Mouse (Mus musculus): Measurements from ENCODE around the gene Pld6. TPM values are rescaled to one million over a fixed set of nuclear protein-coding genes. Genes with fewer than 3 reads are reported as not detected.

Gene Pld6
- polyA plus RNA-seq, 1 experiment = 0.72 TPM

DNA sequence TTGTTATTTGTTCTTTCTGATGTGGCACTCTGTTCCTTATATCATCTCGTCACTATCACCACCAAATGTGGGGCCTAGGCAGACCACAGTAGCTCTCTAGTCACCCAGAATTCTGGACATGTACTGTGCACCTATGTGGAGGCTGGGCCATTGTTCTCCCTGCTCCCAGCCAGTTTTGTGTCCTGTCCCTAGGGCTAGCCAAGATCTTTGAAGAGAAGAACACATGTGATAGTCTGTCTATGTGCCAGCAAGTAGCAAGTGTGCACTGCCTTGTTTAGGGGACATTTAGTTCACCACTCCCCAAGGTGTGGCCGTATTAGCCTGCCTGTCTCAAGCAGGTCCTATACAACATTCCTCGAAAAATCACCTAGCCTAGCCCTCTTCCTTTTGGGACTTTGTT is 38.4 kb downstream of the Pld6 start:
- Histone ChIP-seq H3K4me3 (ENCODE audit: low read depth, low read length) (no peak overlapping the region), H3K27ac (ENCODE audit: insufficient read depth, low read depth, low read length) (no peak overlapping the region), H3K4me1 (ENCODE audit: control insufficient read depth, insufficient read depth, insufficient read length, low read length) (no peaks in the 10 kb centered on the region), H3K27me3 (ENCODE audit: control insufficient read depth, insufficient read depth, low read length) (no peaks in the 10 kb centered on the region), H3K36me3 (ENCODE audit: control insufficient read depth, insufficient read depth, low read length) (peaks cover 39% of the 10 kb centered on the region)
- WGBS = 82% methylated on average over 3 of the region's 3 CpGs
- TF ChIP-seq CTCF (IDR thresholded peaks at IDR 0.05; ENCODE audit: extremely low read depth, insufficient read length, insufficient replicate concordance, low read depth, low read length) (no peak), POLR2A (IDR thresholded peaks at IDR 0.05; ENCODE audit: low read depth, low read length) (no peak)

DNA sequence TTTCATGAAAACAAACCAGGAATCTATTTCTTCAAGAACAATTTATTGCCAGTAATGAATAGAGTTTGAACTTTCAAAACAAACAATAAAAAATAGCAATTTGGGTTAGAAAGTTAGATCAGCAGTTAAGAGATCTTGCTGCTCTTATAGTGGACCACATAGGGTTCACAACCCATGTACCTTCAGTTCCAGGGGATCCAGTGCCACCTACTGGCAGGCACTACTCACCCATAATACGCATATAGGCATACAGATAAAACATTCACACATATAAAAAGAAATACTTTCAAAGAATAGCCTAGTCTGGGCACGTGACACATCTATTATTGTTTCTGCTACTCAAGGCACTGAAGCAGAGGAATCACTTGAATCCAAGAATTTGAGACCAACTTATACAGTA is 40.8 kb downstream of the Pld6 start:
- Histone ChIP-seq H3K36me3 (ENCODE audit: control insufficient read depth, insufficient read depth, low read length) (peaks cover 42% of the 10 kb centered on the region), H3K4me1 (ENCODE audit: control insufficient read depth, insufficient read depth, insufficient read length, low read length) (no peaks in the 10 kb centered on the region), H3K27me3 (ENCODE audit: control insufficient read depth, insufficient read depth, low read length) (no peaks in the 10 kb centered on the region), H3K27ac (ENCODE audit: insufficient read depth, low read depth, low read length) (no peak overlapping the region), H3K4me3 (ENCODE audit: low read depth, low read length) (no peak overlapping the region)
- WGBS = 83% methylated on average over 2 of the region's 2 CpGs
- TF ChIP-seq POLR2A (IDR thresholded peaks at IDR 0.05; ENCODE audit: low read depth, low read length) (no peak), CTCF (IDR thresholded peaks at IDR 0.05; ENCODE audit: extremely low read depth, insufficient read length, insufficient replicate concordance, low read depth, low read length) (no peak)

DNA sequence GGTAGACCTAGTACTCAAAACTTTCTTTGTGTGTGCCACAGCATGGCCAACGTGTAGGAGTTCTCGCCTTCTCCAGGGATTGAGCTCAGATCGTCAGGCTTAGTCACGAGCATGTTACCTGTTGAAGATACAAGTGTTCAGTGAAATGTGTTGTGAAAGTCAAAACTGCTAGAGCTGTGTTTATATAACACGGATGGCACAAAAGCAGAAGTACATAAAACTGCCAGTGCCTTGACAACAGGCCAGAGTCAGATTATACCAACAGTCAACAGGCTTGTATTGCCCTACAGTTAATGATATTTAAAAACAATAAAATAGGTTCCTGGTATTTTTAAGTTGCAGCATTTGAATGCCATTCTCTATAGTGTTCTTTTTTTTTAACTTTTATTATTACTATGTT is 41.6 kb downstream of the Pld6 start:
- WGBS = 76% methylated on average over 5 of the region's 5 CpGs
- TF ChIP-seq CTCF (IDR thresholded peaks at IDR 0.05; ENCODE audit: extremely low read depth, insufficient read length, insufficient replicate concordance, low read depth, low read length) = no peak
- no peak for TF ChIP-seq POLR2A (IDR thresholded peaks at IDR 0.05; ENCODE audit: low read depth, low read length)
- H3K4me3 ChIP-seq (ENCODE audit: low read depth, low read length) = no peak overlapping the region
- H3K4me1 ChIP-seq (ENCODE audit: control insufficient read depth, insufficient read depth, insufficient read length, low read length) = no peaks in the 10 kb centered on the region
- H3K36me3 ChIP-seq (ENCODE audit: control insufficient read depth, insufficient read depth, low read length) = peaks cover 44% of the 10 kb centered on the region
- no peak overlapping the region for H3K27ac ChIP-seq (ENCODE audit: insufficient read depth, low read depth, low read length)
- H3K27me3 ChIP-seq (ENCODE audit: control insufficient read depth, insufficient read depth, low read length) = no peaks in the 10 kb centered on the region

DNA sequence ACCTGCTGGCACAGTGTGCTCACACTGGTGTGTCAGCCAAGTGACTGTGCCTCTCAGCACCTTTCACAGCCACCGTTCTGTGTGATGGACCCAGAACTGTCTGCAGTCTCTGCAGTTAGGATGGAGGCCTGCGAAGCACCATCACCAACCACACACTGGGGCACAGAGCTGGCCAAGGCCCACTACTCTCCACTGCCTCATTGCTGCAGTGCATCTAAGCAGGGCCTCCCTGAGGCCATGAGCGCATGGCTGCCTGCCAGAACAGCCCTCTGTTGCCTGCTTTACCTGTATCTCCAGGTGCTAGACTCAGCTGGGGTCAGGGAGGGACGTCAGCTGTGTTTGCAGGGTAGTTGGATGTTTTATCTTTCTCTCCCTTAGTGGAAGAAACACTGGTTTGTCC is 43.1 kb downstream of the Pld6 start:
- no peaks in the 10 kb centered on the region for H3K27me3 ChIP-seq (ENCODE audit: control insufficient read depth, insufficient read depth, low read length)
- H3K27ac ChIP-seq (ENCODE audit: insufficient read depth, low read depth, low read length) = no peak overlapping the region
- no peak for TF ChIP-seq POLR2A (IDR thresholded peaks at IDR 0.05; ENCODE audit: low read depth, low read length)
- no peak for TF ChIP-seq CTCF (IDR thresholded peaks at IDR 0.05; ENCODE audit: extremely low read depth, insufficient read length, insufficient replicate concordance, low read depth, low read length)
- no peaks in the 10 kb centered on the region for H3K4me1 ChIP-seq (ENCODE audit: control insufficient read depth, insufficient read depth, insufficient read length, low read length)
- peaks cover 45% of the 10 kb centered on the region for H3K36me3 ChIP-seq (ENCODE audit: control insufficient read depth, insufficient read depth, low read length)
- no peak overlapping the region for H3K4me3 ChIP-seq (ENCODE audit: low read depth, low read length)
- 74% methylated on average over 4 of the region's 4 CpGs for WGBS

DNA sequence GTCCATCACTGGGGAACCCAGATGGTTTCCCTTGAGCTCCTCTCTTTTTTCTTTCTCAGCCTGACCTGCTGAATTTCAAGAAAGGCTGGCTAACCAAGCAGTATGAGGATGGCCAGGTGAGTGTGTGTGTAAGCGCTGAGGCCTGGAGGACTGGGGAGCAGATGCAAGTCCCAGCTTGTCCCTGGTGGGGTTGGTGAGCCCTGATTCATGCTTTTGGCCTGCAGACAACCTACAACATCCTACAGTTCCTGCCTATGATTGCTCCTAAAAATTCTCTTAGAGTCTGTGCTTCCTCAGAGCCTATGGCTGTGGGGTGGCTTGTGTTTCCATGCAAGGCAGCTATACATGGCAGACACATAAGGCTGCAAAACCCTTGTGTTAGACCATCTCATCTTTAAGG is 43.7 kb downstream of the Pld6 start:
- H3K36me3 ChIP-seq (ENCODE audit: control insufficient read depth, insufficient read depth, low read length) = peaks cover 45% of the 10 kb centered on the region
- WGBS = 100% methylated on average over 1 of the region's 1 CpGs
- H3K27me3 ChIP-seq (ENCODE audit: control insufficient read depth, insufficient read depth, low read length) = no peaks in the 10 kb centered on the region
- TF ChIP-seq POLR2A (IDR thresholded peaks at IDR 0.05; ENCODE audit: low read depth, low read length) = no peak
- TF ChIP-seq CTCF (IDR thresholded peaks at IDR 0.05; ENCODE audit: extremely low read depth, insufficient read length, insufficient replicate concordance, low read depth, low read length) = no peak
- H3K27ac ChIP-seq (ENCODE audit: insufficient read depth, low read depth, low read length) = no peak overlapping the region
- no peak overlapping the region for H3K4me3 ChIP-seq (ENCODE audit: low read depth, low read length)
- H3K4me1 ChIP-seq (ENCODE audit: control insufficient read depth, insufficient read depth, insufficient read length, low read length) = no peaks in the 10 kb centered on the region

DNA sequence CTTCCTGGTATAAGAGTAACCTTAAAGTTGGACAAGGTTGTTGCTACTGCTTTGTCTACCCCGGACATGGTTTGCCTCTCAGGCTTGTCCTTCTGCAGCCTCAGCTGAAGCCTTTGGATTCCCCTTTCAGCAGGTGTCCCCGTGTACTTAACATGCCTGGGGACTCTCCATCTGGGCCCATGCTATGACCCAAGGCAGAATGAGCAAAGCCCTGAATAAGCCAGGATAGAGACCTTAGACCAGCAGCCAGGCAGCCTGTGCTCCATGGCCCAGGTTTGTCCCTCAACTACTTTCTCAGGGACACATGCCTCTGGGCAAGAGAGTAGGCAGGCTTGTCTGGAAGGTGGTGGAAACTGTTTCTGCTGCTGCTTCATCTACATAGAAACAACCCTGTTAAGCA is 44.1 kb downstream of the Pld6 start:
- H3K4me1 ChIP-seq (ENCODE audit: control insufficient read depth, insufficient read depth, insufficient read length, low read length) = no peaks in the 10 kb centered on the region
- no peak for TF ChIP-seq CTCF (IDR thresholded peaks at IDR 0.05; ENCODE audit: extremely low read depth, insufficient read length, insufficient replicate concordance, low read depth, low read length)
- TF ChIP-seq POLR2A (IDR thresholded peaks at IDR 0.05; ENCODE audit: low read depth, low read length) = no peak
- H3K4me3 ChIP-seq (ENCODE audit: low read depth, low read length) = no peak overlapping the region
- H3K36me3 ChIP-seq (ENCODE audit: control insufficient read depth, insufficient read depth, low read length) = peaks cover 50% of the 10 kb centered on the region
- WGBS = 82% methylated on average over 2 of the region's 2 CpGs
- no peaks in the 10 kb centered on the region for H3K27me3 ChIP-seq (ENCODE audit: control insufficient read depth, insufficient read depth, low read length)
- no peak overlapping the region for H3K27ac ChIP-seq (ENCODE audit: insufficient read depth, low read depth, low read length)

DNA sequence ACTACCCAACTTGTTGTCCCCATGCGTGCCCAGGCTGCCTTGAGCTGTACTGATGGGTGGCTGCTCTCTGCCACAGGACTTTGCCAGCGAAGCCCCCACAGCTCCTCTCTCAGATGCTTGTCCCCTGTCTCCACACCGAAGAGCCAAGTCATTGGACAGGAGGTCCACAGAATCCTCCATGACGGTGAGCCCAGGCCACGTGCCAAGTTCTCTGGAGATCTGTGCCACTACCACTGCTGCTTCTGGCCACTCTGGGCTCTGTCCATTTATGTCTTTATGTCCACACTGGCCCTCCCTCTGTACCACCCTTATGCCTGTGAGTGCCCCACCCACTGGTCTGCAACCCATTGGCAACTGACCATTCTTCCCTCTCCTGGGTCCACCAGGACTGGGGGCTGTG is 45.5 kb downstream of the Pld6 start:
- no peak overlapping the region for H3K27ac ChIP-seq (ENCODE audit: insufficient read depth, low read depth, low read length)
- peaks cover 60% of the 10 kb centered on the region for H3K36me3 ChIP-seq (ENCODE audit: control insufficient read depth, insufficient read depth, low read length)
- 98% methylated on average over 5 of the region's 5 CpGs for WGBS
- H3K4me3 ChIP-seq (ENCODE audit: low read depth, low read length) = no peak overlapping the region
- H3K27me3 ChIP-seq (ENCODE audit: control insufficient read depth, insufficient read depth, low read length) = no peaks in the 10 kb centered on the region
- H3K4me1 ChIP-seq (ENCODE audit: control insufficient read depth, insufficient read depth, insufficient read length, low read length) = no peaks in the 10 kb centered on the region
- TF ChIP-seq POLR2A (IDR thresholded peaks at IDR 0.05; ENCODE audit: low read depth, low read length) (no peak), CTCF (IDR thresholded peaks at IDR 0.05; ENCODE audit: extremely low read depth, insufficient read length, insufficient replicate concordance, low read depth, low read length) (no peak)

DNA sequence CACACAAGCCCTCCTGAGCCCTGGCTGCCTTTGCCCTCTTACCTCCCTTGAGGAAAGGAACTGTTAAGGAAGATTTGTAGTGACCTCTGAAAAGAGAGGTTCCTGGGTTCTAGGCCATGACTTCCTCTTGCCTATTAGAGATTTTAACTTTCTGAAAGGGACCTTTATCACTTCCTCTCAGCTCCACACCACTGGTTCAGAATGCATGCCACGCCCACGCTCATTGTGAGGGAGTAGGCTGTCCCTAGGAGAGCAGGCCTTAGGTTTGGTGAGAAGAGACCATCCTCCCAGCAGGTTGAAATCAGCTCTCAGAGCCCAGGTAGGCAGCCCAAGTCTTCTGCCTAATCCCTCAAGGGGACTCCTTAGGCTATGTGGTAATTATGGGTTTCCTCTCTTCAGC is 47.4 kb downstream of the Pld6 start:
- no peaks in the 10 kb centered on the region for H3K4me1 ChIP-seq (ENCODE audit: control insufficient read depth, insufficient read depth, insufficient read length, low read length)
- H3K4me3 ChIP-seq (ENCODE audit: low read depth, low read length) = no peak overlapping the region
- H3K27me3 ChIP-seq (ENCODE audit: control insufficient read depth, insufficient read depth, low read length) = no peaks in the 10 kb centered on the region
- no peak overlapping the region for H3K27ac ChIP-seq (ENCODE audit: insufficient read depth, low read depth, low read length)
- TF ChIP-seq POLR2A (IDR thresholded peaks at IDR 0.05; ENCODE audit: low read depth, low read length) (no peak), CTCF (IDR thresholded peaks at IDR 0.05; ENCODE audit: extremely low read depth, insufficient read length, insufficient replicate concordance, low read depth, low read length) (no peak)
- peaks cover 71% of the 10 kb centered on the region for H3K36me3 ChIP-seq (ENCODE audit: control insufficient read depth, insufficient read depth, low read length)
- WGBS = 58% methylated on average over 2 of the region's 2 CpGs

Measured in small intestine, adult 2 months (tissue).